Mouse (Mus musculus) spleen, adult 18-20 months (tissue): ENCODE results near the gene Gm20388.
"Not testable (repeated sequence)": the region's sequence is repeated elsewhere in the genome, so short reads cannot be mapped to it uniquely, and the experiment has no call there.

Source experiments
- DNase-seq, 2 experiments: peaks; one replicate each; pipeline ENCODE4 v3.0.0; 2022; ENCODE audit warnings: mixed read lengths in 2 of 2

Gene Gm20388

DNA sequence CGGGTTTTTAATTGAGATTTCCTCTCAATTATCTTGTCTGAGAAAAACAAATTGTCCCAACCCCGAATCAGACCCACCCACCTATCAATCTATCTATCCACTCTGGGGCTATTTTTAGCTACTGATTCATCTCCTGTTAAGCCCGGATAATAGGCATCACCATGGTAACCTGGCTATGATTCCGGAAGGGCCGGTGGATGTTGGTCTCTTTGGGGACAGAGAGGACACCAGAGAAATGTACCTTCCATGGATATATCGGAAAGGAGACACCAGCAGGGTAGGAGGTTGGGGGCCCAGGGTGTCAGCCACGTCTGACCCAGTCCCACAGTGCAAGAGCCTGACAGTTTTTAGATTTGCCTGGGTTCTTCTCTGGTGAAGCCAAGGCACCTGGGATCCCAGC lies 3224.8 kb downstream of the Gm20388 start:
- DNase-seq, result no peak

DNA sequence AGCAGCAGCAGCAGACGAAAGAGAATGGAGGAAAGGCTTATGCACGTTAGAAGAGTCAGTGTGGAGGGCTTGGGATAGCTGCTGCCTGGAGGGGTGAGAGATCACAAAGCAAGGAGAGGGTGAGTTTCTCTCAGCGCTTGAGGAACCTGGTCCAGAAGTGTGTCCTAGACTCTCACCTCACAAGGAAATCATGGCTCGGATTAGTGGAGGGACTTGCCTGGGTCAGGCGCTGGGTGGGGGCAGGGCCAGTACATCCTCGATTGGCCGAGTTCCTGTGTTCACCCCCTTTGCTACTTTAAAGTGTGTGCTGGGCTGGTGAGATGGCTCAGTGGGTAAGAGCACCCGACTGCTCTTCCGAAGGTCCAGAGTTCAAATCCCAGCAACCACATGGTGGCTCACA lies 3225.2 kb downstream of the Gm20388 start:
- no peak for DNase-seq

DNA sequence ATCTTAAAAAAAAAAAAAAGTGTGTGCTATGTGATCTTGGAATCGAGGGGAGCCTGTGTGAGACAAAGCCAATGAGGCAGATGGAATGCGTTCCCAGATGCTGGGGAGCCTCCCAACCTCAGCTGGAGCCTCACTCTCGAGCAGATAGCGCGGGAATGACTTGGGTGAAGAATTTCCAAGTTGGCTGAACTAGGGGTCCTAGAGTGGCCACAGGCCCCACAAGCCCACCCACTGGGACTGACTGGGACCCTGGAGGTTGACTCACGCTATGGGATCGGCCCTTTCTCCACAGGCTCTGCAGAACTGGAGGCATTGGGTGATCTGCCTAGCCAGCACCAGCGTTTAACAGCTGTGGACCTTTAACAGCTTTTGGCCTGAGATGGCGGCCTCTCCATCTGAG lies 3225.6 kb downstream of the Gm20388 start:
- DNase-seq, result no peak

DNA sequence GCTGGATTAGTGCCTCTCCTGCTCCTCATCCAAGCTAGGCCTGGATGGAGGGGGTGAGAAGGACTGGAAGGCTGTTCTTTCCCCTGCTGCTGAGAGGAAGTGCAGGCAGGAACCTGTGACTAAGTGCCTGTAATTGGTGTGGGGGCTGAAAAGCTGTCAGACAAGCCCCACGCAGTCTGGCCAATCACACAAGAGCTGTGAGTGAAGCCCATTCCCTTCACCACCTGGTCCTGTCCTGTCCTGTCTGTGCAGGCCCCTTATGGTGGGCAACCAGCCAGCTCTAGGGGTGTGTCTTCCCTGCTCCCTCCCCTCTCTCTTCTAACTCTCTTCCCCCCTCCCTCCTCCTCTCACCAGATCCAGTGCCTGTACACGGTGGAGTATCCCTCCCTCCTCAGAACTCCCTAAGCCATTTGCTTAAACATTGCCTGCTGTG lies 3227.0 kb downstream of the Gm20388 start:
- DNase-seq, result no peak

DNA sequence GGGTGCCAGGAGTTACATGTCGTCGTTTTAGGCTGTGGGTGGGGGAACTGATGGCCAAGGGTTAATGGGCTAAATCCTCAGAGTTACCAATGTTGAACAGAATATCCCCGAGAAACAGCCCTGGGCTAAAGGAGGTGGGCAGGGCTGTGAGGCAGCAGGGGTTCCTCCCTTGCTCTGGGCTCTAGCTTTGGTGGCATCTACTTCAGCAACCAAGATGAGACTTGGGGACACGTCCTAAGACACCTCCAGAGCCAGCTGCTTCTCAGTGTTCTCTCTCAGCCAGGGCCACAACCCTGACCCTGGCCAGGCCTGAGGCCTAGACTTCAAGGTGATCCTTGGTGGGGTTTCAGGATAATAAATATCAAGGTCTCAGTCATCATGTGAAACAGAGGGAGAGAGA lies 3228.1 kb downstream of the Gm20388 start:
- no peak for DNase-seq

DNA sequence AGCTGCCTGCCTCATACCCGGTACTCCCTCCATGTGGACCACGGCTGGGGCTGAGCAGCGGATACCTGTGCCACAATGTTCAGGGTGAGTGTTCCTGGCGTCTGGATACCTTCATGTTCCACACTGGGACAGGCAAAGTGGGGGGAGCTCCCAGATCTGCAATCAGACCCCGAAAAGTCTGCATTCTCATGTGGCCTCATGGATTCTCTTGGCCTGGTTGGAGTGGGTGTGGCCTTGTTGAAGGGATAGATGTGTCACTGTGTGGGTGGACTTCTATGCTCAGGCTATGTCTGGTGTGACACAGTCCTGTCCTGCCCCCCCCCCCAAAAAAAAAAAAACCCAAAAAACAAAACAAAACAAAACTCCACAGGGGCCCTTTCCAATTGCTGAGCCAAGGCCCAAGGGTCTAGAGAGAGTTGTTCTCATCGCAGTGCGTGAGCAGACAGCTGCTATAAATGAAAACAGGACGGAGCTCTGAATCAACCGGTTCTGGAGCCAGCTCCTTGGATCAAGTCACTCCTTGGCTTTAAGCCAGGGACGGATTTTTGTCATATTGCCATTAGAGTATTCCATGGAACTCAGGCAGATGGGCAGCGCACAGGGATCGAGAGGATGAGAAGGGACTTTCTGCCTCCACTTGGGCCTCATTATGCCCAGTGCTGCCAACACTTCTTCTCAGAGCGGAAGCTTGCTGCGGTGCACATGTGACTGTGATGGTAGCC lies 3231.3 kb downstream of the Gm20388 start:
- DNase-seq, result no peak

DNA sequence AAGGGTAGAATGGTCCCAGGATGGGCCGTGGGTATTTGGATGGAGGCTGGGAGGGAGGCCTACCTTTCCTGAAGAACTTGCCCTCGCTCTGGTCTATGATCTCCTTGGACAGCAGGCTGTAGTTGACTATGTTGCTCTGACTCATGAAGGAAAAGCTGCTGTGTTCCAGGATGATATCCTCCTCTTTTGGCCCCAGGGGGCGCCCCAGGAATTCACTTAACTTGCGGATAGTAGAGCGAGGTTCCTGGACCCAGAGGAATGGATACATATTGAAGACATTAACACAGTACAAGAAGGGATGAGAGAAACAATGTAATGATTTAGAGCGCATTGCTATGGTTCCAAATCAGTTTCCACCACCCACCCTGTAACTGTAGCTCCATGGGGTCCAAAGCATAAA lies 3234.6 kb downstream of the Gm20388 start:
- peak in 1 of 2 experiments; percentile 7 for DNase-seq

DNA sequence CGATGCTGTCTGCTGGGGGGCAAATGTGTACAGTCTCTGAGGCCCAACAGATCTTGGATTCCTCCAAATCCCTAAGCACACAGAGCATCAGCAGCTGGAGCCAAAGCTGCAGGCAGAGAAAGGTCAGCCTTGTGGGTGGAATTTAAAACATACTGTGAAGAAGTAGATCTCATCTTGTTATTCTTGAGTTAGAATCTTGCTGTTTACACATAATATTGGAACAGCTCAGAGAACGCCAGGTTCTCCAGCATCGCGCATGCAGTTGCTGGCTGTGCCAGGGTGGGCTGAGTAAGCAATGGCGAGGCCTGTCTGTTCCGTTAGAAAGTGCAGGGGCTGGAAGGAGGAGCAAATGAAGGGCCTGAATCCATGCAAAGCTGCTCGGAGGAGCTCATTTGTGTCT lies 3235.7 kb downstream of the Gm20388 start:
- no peak for DNase-seq

DNA sequence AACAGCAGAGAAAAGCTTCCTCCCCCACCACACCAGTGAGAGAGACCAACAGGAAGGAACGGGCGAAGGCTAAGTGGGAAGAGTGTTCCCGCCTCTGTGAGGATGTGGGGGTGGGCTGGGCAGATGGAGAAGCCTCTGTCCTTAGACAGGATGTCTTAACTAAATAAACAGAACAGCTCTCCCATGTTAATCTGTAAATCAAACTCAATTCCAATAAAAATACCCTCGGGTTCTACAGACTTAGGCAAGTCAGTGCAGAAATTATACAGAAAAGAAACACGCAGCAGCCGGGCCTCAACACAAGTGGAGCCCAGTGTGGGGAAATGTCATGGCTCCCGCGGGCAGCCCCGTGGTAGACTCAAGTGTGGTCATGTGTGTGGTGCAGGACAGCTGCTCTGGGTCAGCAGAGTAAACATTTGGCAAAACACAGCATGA lies 3240.1 kb downstream of the Gm20388 start:
- no peak for DNase-seq

DNA sequence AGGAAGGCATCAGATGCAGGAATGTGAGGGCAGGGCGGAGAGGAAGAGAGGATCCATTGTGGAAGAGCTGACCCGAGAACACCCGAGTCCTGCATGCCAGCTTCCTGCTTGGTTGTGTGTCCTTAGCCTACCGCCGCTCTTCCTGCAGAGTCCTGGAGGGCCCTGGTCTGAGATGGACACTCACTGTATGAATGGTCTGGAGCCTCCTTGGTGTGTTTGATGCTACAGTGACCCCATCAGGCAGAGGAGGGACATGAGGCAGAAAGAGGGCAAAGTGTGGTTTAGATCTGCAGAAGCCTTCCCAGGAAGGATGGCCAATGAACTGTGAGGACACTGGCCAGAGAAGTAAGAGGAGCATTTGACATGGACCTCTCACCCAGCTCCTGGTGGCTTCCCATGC lies 3244.5 kb downstream of the Gm20388 start:
- DNase-seq, result no peak

DNA sequence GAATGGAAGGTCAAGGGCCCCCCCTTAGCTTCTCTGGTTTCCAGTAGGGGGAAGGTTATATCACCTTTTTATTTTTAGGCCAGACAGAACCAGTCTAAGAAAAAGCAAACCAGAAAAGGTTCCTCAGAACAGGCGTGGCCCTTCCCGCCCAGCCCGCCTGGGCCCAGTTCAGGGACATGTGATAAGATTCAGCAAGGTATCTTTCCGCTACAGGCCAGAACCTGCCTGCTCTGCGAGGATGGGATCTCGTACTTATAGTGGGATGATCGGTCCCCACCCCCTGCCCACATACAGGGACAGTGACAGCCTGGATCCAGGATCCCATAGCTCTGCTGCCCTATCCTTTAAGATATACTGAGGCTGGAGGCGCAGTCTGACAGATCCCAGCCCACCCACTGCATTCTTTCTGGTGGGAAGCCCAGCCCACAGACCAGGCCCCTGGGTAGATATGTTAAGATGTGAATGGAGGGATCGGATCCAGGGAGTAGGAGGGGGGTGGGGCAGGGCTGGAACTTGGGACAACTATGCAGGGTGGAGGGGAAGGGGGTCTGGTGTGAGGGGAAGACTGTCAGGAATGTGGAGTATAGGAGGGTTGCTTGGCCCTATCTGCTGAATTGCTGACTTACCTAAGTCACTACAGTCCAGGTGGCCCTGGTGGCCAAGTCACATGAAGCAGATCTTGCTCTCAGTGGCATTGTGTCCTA lies 3245.6 kb downstream of the Gm20388 start:
- DNase-seq, result no peak

DNA sequence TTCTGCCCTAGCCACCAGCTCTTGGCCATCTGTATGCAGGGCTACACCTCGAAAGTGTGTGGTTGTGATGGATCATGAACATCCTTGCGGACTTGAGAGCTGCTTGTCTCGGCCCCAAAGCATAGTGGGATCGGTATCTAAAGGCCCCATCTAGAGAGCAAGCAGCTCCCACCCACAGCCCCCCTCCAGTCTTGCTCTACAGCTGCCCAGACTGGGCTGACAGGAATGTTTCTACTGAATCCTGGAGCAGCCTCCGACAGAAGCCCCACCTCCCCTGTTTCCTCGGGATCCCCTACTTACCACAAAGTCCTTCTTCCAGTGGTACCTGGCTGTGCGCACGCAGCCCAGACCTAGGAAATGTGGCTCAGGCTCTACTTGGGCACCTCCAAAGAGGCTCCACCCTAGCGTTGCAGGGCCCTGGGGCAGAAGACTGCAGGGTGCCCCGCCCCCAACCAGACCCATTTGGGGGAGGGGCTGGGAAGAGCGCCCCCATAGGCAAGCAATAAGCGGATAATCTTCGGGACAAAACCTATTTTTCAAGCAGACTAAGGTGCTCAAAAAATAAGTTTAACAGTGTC lies 3247.3 kb downstream of the Gm20388 start, which contains the start of gene Sult5a1:
TSS of gene Sult5a1 (minus strand) at position 428 of the 578 bp plus-strand sequence.
- no peak for DNase-seq

DNA sequence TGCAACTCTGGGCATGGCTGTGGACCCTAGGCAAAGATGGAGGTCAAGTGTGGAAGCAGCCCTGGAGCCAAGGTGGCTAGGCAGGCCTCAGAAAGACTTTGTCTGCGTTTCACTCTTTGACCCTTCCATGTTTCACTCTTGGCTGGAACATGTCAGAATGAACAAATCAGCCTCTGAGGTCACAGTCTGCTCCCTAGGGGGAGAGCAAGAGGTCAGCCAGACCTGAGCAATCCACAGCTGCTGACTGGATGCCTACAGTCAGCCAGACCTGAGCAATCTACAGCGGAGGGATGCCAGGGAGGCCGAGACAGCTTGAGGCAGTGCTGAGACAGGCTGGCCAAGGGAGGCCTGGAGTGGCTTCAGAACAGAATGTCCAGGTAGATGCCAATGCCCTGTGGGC lies 3270.8 kb downstream of the Gm20388 start:
- no peak for DNase-seq

DNA sequence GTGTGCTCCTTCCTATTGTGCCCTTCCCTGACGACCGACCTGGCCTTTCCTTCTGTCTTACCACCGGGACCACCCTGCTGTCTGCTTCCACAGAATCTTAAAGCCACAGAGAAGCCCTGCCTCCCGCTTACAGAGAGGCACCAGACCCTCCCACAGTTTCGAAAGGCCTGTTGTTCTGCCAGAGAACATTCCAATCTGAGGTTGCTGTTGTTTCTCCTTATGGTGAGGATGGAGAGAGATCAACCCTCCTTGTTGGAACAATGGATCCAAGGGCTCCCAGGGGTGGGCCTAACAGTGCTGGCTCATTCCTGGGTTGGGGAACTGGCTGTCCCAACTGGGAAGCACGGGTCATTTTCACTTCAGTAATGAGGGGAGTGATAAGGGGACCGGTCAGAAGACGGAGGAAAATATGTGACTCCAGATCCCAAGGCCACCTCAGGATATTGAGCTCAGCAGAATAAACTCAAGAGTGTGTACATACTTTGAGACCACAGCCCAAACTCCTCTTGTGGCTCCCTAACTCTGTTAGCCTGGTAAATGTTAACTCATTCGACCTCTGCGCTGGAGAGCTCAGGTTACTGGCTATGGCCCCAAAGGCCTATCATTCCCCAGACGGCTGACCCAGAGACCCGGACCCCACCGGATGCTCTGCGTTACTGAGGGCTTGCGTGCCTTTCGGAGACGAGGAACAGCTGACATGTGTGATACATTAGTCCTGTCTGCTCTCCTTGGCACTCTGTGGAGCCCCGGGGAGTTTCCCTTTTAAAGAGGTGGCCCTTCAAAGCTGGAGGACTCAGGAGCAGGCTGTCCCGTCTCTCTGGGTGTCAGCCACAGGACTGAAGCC lies 3275.1 kb downstream of the Gm20388 start, which contains the start of gene Dpep1:
TSS of gene Dpep1 (plus strand) at position 677 of the 844 bp plus-strand sequence.
- no peak for DNase-seq

DNA sequence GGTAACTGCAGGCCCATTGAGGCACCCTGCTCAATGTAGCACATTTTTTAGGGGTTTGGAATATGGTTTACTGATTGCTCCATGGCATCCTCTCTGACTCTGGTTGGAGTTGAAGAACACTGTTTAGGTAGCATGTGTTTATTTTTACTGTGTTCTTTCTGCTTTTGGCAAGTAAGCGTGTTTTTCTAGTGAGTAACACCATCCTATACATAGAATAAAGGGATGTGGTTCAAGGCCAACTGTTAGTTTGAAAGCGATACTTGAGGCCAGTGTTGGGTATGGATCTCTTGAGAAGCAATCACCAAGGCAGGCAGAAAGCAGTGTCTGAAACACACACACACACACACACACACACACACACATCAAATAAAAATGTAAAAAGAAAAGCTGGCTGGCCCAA lies 3277.4 kb downstream of the Gm20388 start:
- no peak for DNase-seq

DNA sequence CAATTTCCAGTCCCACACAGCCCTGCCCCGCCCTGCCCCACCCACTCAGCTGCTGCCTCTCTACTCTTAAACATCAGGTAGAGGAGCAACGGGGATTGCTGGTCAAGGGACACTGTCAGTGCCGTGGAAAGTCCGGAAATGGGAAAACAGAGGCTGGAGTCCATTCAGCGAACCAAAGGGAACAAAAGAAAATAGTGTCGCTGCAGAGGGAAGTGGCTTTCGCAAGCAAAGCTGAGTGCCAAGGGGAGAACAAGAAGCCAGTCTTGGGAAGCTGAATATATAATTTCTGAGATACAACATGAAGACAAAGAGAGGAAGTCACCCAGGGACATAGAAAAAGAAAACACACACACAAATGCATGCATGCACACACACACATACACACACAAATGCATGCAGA lies 3278.2 kb downstream of the Gm20388 start:
- DNase-seq, result no peak

DNA sequence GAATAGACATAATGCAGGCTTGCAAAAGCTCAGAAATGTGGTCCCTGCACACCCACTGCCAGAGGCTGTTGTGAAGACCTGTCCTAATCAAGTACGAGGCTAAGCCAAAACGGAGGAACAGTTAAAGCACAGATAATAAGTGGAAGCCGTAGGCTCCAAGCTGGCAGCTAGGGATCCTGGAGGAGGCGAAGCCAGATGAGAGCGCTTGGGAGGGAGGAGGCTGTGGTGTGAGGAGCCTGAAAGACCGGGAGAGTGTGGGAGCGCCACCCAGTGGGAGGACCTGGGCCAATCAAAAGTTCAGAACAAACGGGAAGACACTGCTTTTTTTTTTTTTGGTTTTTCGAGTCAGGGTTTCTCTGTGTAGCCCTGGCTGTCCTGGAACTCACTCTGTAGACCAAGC lies 3280.0 kb downstream of the Gm20388 start:
- peak in 1 of 2 experiments; percentile 42 for DNase-seq

DNA sequence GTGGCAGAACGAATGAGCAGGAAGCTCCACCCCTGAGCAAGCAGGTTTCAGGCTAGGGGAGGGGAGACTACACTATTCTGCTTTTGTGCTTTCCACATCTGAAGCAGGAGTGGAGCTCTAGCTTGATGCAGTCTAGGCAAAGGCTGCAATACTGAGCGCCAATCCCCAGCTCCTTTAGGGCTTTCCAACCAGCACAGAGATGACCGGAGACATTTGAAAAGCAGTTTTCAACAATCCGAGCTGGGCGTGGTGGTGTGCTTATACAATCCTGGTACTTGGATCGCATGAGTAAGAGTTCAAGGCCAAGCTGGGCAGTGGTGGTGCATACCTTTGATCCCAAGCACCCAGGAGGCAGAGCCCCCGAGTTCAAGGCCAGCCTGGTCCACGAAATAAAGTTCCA lies 3281.3 kb downstream of the Gm20388 start:
- no peak for DNase-seq

DNA sequence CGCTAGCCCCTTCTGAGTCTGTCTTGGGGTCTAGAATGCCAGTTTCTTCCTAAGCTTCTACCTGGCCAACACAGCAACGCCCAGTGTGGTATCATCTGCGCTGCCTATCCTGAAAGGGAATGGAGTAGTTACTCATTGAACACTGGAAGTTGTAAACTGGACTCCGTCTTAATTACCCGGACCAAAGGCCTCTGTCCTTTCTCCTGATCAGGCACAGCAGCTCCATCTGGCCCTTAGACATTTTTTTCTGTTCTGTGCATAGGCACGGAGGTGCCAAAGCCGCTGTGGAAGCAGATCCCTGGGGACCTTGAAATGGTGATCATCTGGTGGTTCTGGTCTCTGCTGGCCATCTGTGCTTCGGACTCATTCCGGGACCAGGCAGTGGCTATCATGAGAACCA lies 3283.1 kb downstream of the Gm20388 start:
- no peak for DNase-seq

DNA sequence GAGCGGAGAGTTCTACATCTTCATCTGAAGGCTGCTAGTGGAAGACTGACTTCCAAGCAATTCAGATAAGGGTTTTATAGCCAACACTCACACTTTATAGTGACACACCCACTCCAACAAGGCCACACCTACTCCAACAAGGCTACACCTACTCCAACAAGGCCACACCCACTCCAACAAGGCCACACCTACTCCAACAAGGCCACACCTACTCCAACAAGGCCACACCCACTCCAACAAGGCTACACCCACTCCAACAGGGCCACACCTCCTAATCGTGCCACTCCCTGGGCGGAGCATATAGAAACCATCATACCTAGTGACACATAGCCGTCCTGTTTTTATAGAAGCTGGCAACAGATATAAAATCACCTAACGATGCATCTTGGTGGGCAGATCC lies 3286.4 kb downstream of the Gm20388 start:
- not testable (repeated sequence) for DNase-seq

DNA sequence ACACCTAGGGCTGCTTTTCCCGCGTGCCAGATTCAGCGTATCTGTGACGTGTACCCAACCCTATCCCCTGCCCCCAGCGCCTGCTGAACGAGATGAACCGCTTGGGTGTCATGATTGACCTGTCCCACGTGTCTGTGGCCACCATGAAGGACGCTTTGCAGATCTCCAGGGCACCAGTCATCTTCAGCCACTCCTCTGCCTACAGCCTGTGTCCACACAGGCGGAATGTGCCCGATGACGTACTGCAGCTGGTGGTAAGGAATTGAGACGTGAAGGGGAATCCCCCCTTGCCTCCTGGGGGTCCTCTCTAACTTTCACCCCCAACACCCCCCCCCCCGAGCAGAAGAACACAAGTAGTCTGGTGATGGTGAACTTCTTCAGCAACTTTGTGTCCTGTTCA lies 3289.2 kb downstream of the Gm20388 start:
- DNase-seq, result no peak

DNA sequence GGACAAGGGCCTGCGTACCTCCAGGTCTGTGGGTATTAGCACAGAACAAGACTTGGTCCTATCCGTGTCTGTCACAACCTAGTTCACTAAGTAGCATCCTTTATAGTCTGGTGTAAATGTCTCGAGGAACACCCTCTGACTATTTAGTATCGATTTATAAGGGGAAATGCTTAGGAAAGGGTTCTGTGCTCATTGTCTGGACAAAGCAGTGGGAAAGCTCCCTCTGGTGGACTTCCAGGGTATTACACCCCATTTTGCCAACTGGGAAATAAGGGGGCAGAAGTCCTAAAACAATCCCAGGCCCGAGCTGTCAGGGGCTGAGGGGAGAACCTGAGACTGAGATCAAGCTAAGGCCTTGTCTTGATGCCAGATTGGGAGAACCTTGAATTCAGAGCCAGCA lies 3291.6 kb downstream of the Gm20388 start:
- DNase-seq, result peak in 1 of 2 experiments; percentile 65

DNA sequence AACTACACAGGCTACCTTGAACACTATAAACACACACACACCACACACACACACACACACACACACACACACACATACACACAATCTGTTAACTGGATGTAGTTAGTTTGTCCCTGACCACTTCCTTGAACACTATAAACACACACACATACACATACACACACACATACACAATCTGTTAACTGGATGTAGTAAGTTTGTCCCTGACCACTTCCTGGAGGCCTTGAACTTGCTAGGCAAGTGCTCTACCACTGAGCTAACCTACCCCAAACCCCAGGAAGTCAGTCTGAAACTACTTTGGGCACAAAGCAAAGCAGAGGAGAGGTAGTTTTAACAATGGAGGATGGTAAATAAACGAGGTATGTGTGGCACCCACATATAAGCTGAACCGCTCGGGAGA lies 3292.9 kb downstream of the Gm20388 start:
- no peak for DNase-seq
